Mouse (Mus musculus) liver, embryonic 13.5 days (tissue): Measurements from ENCODE around the gene Prickle1. TPM values are rescaled to one million over a fixed set of nuclear protein-coding genes. Genes with fewer than 3 reads are reported as not detected.

Source experiments
- ATAC-seq: fragments of 200-750 bp; cut with Nextera tagmentation; 2 replicates; pipeline ENCODE4 v1.8.0; 2017; ENCODE audit warnings: low read depth, mild to moderate bottlenecking, moderate number of reproducible peaks, moderate library complexity
- DNase-seq: peaks from one replicate; pipeline ENCODE4 v3.0.0; 2022
- H3K27ac ChIP-seq: fragments of 300-500 bp; sonication (generic); 2 replicates; pipeline ENCODE4 v1.5.1; 2015; ENCODE audit warnings: moderate library complexity, mild to moderate bottlenecking, inconsistent platforms
- H3K27me3 ChIP-seq: fragments of 300-500 bp; sonication (generic); 2 replicates; pipeline ENCODE4 v1.6.1; 2015; ENCODE audit warnings: mild to moderate bottlenecking, inconsistent platforms
- H3K36me3 ChIP-seq: fragments of 300-500 bp; sonication (generic); 2 replicates; pipeline ENCODE4 v1.6.1; 2015; ENCODE audit warnings: mild to moderate bottlenecking, inconsistent platforms
- H3K4me1 ChIP-seq: fragments of 300-500 bp; sonication (generic); replicated peaks from 2 replicates; pipeline ENCODE4 v1.6.1; 2015; ENCODE audit warnings: inconsistent platforms
- H3K4me2 ChIP-seq: fragments of 300-500 bp; sonication (generic); 2 replicates; pipeline ENCODE4 v1.6.1; 2015; ENCODE audit warnings: inconsistent platforms, mild to moderate bottlenecking, moderate library complexity
- H3K4me3 ChIP-seq: fragments of 300-500 bp; sonication (generic); replicated peaks from 2 replicates; pipeline ENCODE4 v1.5.1; 2015; ENCODE audit warnings: mild to moderate bottlenecking, inconsistent platforms
- H3K9ac ChIP-seq: fragments of 300-500 bp; sonication (generic); 2 replicates; pipeline ENCODE4 v1.6.1; 2015; ENCODE audit warnings: mild to moderate bottlenecking, inconsistent platforms
- H3K9me3 ChIP-seq: fragments of 300-500 bp; sonication (generic); replicated peaks from 2 replicates; pipeline ENCODE4 v1.6.1; 2016; ENCODE audit warnings: inconsistent platforms
- WGBS: fragments of 180-500 bp; shearing (Covaris S2); methylation state at CpG from one replicate; pipeline ENCODE4 v1.1.7; 2015; ENCODE audit not compliant: insufficient replicate concordance; 5-methylcytosine and 5-hydroxymethylcytosine counted together
- polyA plus RNA-seq: library from polyadenylated mRNA; unstranded; fragments of >200 nt; fragmentation: Nextera tagmentation; extraction: Ambion mirVana; gene quantifications from 2 replicates; pipeline ENCODE4 v1.2.1, GENCODE M21; 2015

The Prickle1 gene
- polyA plus RNA-seq, 1 experiment from 2014 or later, result 4.2 TPM

GRCm38 (mm10) chr15:93594296-93594887 is 1.3 kb downstream of the Prickle1 start:
- Histone ChIP-seq H3K27me3 (0 out of 2 replicates have a peak, but pooled peaks cover 2% of the 10 kb centered on the region), H3K36me3 (no peaks in the 10 kb centered on the region), H3K4me2 (peak overlapping the region; percentile 98), H3K27ac (peak overlapping the region; percentile 64), H3K4me1 (peaks cover 55% of the 10 kb centered on the region), H3K9ac (peak overlapping the region; percentile 92), H3K4me3 (peak overlapping the region; percentile 88), H3K9me3 (no peaks in the 10 kb centered on the region)
- no peak for ATAC-seq
- no peak for DNase-seq
- 19% methylated on average over 10 of the region's 10 CpGs for WGBS

DNA sequence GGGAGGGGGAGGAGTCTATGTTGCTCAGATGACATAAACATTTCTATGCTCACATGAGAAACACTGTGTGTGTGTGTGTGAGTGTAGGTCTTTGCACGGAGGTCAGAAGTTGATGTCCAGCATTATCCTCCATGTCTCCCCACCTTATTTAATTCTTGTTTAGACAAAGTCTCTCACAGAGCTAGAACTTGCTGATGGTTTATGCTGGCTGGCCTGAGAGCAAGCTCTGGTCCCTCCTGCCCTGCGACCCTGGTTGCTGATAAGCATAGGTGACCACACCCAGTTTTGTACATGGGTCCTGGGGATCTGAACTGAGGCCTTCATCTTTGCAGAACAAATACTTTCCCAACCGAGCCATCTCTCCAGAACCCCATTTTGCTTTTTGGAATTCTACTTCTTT is 3.1 kb downstream of the Prickle1 start:
- H3K9me3 ChIP-seq, result no peaks in the 10 kb centered on the region
- H3K36me3 ChIP-seq, result no peaks in the 10 kb centered on the region
- H3K4me2 ChIP-seq, result peak overlapping the region; percentile 50
- DNase-seq (peak; percentile 29), ATAC-seq (no peak; the same call in 1 of the 2 replicates)
- peaks cover 56% of the 10 kb centered on the region for H3K4me1 ChIP-seq
- H3K27me3 ChIP-seq, result 0 out of 2 replicates have a peak, but pooled peaks cover 1% of the 10 kb centered on the region
- peak overlapping the region; percentile 39; the same call in 1 of the 2 replicates for H3K9ac ChIP-seq
- H3K27ac ChIP-seq, result peak overlapping the region; percentile 58
- H3K4me3 ChIP-seq, result peak overlapping the region; percentile 6; the same call in 1 of the 2 replicates
- WGBS, result 26% methylated on average over 3 of the region's 3 CpGs

DNA sequence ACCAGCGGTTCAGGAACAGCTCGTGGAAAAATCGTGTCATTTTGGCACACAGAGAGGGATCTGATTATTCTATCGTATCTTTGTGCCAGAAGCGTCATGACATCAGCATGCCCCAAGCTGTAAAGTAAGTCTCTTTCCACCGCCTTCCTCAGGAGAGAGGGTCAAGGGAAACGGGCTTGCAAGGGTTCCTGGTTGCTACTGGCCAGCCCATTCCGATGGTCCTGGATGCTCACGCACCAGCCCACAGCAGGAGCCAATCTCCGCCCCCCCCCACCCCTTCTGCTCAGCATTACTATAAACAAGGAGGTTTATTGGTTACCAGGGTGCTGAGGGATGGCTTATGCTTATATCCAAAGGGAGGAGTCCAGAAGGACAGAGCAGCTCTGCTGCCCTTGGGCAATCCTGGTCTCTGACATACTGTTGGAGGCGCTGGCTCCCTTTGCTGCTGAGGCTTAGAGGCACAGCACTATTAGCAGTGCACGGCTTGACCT is 3.8 kb downstream of the Prickle1 start:
- H3K4me3 ChIP-seq, result peak overlapping the region; percentile 18; the same call in 1 of the 2 replicates
- DNase-seq, result no peak
- no peaks in the 10 kb centered on the region for H3K9me3 ChIP-seq
- peaks cover 58% of the 10 kb centered on the region for H3K4me1 ChIP-seq
- peak overlapping the region; percentile 50 for H3K4me2 ChIP-seq
- peak overlapping the region; percentile 26; the same call in 1 of the 2 replicates for H3K9ac ChIP-seq
- H3K36me3 ChIP-seq, result no peaks in the 10 kb centered on the region
- peak overlapping the region; percentile 58; the same call in 1 of the 2 replicates for H3K27ac ChIP-seq
- 18% methylated on average over 12 of the region's 12 CpGs for WGBS
- no peaks in the 10 kb centered on the region for H3K27me3 ChIP-seq
- ATAC-seq, result peak; percentile 41

- Histone ChIP-seq H3K9ac (peak overlapping the region; percentile 26; the same call in 1 of the 2 replicates), H3K4me3 (peak overlapping the region; percentile 18; the same call in 1 of the 2 replicates), H3K27ac (no peak overlapping the region), H3K36me3 (no peaks in the 10 kb centered on the region), H3K27me3 (no peaks in the 10 kb centered on the region), H3K4me1 (peaks cover 53% of the 10 kb centered on the region), H3K4me2 (peak overlapping the region; percentile 50), H3K9me3 (no peaks in the 10 kb centered on the region)
- WGBS, result 60% methylated on average over 7 of the region's 7 CpGs
- DNase-seq (no peak), ATAC-seq (no peak)
Observed at GRCm38 (mm10) chr15:93591371-93591770, 4.3 kb downstream of the Prickle1 start.

DNA sequence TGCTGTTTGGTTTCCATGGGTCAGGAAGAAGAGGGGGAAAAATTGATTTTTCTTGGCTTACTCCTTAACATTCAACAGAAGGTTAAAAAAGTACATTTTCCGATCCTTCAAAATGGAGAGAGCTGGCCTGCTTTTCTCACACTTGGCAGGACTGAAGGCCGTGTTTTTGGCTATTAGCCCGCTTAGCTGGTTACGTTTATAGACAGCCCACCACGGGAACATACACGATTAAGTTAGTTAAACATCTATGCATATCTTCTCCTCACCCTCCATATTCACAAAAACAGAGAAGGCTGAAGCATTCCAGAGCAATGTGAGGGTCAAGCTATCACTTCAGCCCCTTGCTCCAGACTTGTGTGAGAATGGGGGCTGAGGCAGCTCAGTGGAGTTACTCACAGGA is 7.3 kb downstream of the Prickle1 start:
- no peak overlapping the region for H3K4me3 ChIP-seq
- H3K4me2 ChIP-seq, result no peak overlapping the region
- H3K36me3 ChIP-seq, result no peaks in the 10 kb centered on the region
- no peak overlapping the region for H3K9ac ChIP-seq
- no peak for DNase-seq
- no peaks in the 10 kb centered on the region for H3K9me3 ChIP-seq
- 74% methylated on average over 6 of the region's 6 CpGs for WGBS
- no peak for ATAC-seq
- H3K27me3 ChIP-seq, result no peaks in the 10 kb centered on the region
- H3K4me1 ChIP-seq, result peaks cover 32% of the 10 kb centered on the region
- no peak overlapping the region for H3K27ac ChIP-seq

- Histone ChIP-seq H3K27me3 (no peaks in the 10 kb centered on the region), H3K27ac (no peak overlapping the region), H3K9ac (no peak overlapping the region), H3K4me1 (peaks cover 25% of the 10 kb centered on the region), H3K9me3 (no peaks in the 10 kb centered on the region), H3K36me3 (no peaks in the 10 kb centered on the region), H3K4me3 (no peak overlapping the region), H3K4me2 (no peak overlapping the region)
- ATAC-seq, result no peak
- DNase-seq, result no peak
- 75% methylated on average over 8 of the region's 8 CpGs for WGBS
Observed at GRCm38 (mm10) chr15:93587660-93588059, 8.0 kb downstream of the Prickle1 start.

DNA sequence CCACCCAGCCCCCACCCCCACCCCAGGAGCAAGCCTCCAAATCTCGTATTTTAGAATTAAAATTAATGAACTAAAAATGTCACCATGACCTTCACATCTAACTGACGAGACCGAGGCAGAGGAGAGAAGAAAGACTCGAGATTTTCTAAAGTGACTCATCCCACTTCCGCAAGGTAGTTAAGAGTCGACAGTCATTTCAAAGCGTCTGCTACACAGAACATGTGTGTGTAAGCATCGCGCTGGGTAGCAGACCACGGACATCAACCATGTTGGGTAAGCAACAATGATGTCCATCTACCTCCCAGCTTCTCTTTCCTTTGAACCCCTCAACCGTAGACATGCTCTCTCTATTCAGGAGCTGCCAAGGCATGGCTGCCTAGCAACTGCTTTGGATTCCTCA is 12.6 kb downstream of the Prickle1 start:
- ATAC-seq, result no peak
- Histone ChIP-seq H3K4me3 (no peak overlapping the region), H3K27me3 (no peaks in the 10 kb centered on the region), H3K27ac (no peak overlapping the region), H3K4me1 (peaks cover 4% of the 10 kb centered on the region), H3K9ac (no peak overlapping the region), H3K4me2 (no peak overlapping the region), H3K36me3 (no peaks in the 10 kb centered on the region), H3K9me3 (peaks cover 5% of the 10 kb centered on the region; the same call in 1 of the 2 replicates)
- 78% methylated on average over 11 of the region's 11 CpGs for WGBS
- no peak for DNase-seq

DNA sequence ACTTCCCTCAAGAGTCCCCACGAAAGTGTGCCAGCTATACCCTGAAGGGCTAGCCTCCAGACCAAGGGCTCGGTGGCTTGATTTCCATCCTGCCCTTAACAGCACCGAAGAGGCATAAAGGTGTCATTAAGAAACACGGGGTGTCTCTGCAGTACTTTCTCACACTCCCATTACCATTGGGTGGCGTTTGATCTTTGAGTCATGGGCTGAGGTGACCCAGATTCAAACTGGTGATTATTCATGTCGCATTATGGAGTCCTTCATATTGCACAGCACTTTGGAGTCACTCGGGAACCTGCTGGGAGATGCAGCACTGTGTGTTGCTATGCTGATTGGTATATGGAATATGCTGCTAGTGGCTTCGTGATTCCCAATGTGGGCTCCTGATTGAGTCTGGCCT is 14.0 kb downstream of the Prickle1 start:
- peaks cover 8% of the 10 kb centered on the region; the same call in 1 of the 2 replicates for H3K9me3 ChIP-seq
- no peaks in the 10 kb centered on the region; the same call in none of the 2 replicates for H3K4me1 ChIP-seq
- ATAC-seq, result no peak
- no peak overlapping the region for H3K9ac ChIP-seq
- no peak for DNase-seq
- no peak overlapping the region for H3K4me2 ChIP-seq
- no peak overlapping the region for H3K27ac ChIP-seq
- 77% methylated on average over 8 of the region's 8 CpGs for WGBS
- H3K4me3 ChIP-seq, result no peak overlapping the region
- H3K27me3 ChIP-seq, result no peaks in the 10 kb centered on the region
- H3K36me3 ChIP-seq, result 0 out of 2 replicates have a peak, but pooled peaks cover 3% of the 10 kb centered on the region

- H3K4me1 ChIP-seq, result no peaks in the 10 kb centered on the region; the same call in 1 of the 2 replicates
- H3K9ac ChIP-seq, result no peak overlapping the region
- ATAC-seq (no peak), DNase-seq (no peak)
- no peak overlapping the region for H3K4me3 ChIP-seq
- H3K27me3 ChIP-seq, result no peaks in the 10 kb centered on the region
- H3K27ac ChIP-seq, result no peak overlapping the region
- H3K4me2 ChIP-seq, result no peak overlapping the region
- WGBS, result 61% methylated on average over 9 of the region's 9 CpGs
- 0 out of 2 replicates have a peak, but pooled peaks cover 3% of the 10 kb centered on the region for H3K36me3 ChIP-seq
- peaks cover 8% of the 10 kb centered on the region; the same call in 1 of the 2 replicates for H3K9me3 ChIP-seq
Observed at GRCm38 (mm10) chr15:93579899-93580298, 15.8 kb downstream of the Prickle1 start.

GRCm38 (mm10) chr15:93579100-93579499 is 16.6 kb downstream of the Prickle1 start:
- Histone ChIP-seq H3K9ac (no peak overlapping the region), H3K36me3 (0 out of 2 replicates have a peak, but pooled peaks cover 3% of the 10 kb centered on the region), H3K27ac (no peak overlapping the region), H3K9me3 (peaks cover 8% of the 10 kb centered on the region; the same call in 1 of the 2 replicates), H3K4me1 (no peaks in the 10 kb centered on the region), H3K4me2 (no peak overlapping the region), H3K27me3 (no peaks in the 10 kb centered on the region), H3K4me3 (no peak overlapping the region)
- ATAC-seq, result no peak
- 80% methylated on average over 9 of the region's 9 CpGs for WGBS
- DNase-seq, result no peak

- Histone ChIP-seq H3K27ac (no peak overlapping the region), H3K4me1 (no peaks in the 10 kb centered on the region), H3K36me3 (0 out of 2 replicates have a peak, but pooled peaks cover 3% of the 10 kb centered on the region), H3K4me2 (no peak overlapping the region), H3K9me3 (peaks cover 8% of the 10 kb centered on the region; the same call in 1 of the 2 replicates), H3K4me3 (no peak overlapping the region), H3K9ac (no peak overlapping the region), H3K27me3 (no peaks in the 10 kb centered on the region)
- ATAC-seq, result no peak
- no peak for DNase-seq
- WGBS, result 75% methylated on average over 9 of the region's 9 CpGs
Observed at GRCm38 (mm10) chr15:93576361-93576760, 19.3 kb downstream of the Prickle1 start.
